Mouse (Mus musculus) cerebellum, postnatal 4 days (tissue): ENCODE data around the gene Celf2.
A peak's percentile ranks its signal among the peaks of the same experiment; 100 is the strongest.

ENCODE experiments used
- DNase-seq, 2 experiments: peaks; one replicate each; pipeline ENCODE4 v3.0.0; 2022; ENCODE audit warnings: low spot score in 2 of 2, mixed read lengths in 1 of 2

The Celf2 gene

GRCm38 (mm10) chr2:7207691-7208504 lies 301.5 kb downstream of the Celf2 start:
- no peak for DNase-seq

- no peak for DNase-seq
Measured at GRCm38 (mm10) chr2:7193413-7193812, 315.9 kb downstream of the Celf2 start.

GRCm38 (mm10) chr2:7179186-7179585 lies 330.2 kb downstream of the Celf2 start:
- no peak for DNase-seq

GRCm38 (mm10) chr2:7173271-7174064 lies 335.9 kb downstream of the Celf2 start:
- peak in 1 of 2 experiments; percentile 67 for DNase-seq

GRCm38 (mm10) chr2:7171087-7171696 lies 338.2 kb downstream of the Celf2 start:
- DNase-seq: no peak

- DNase-seq: no peak
Measured at GRCm38 (mm10) chr2:7165786-7166185, 343.6 kb downstream of the Celf2 start.

DNA sequence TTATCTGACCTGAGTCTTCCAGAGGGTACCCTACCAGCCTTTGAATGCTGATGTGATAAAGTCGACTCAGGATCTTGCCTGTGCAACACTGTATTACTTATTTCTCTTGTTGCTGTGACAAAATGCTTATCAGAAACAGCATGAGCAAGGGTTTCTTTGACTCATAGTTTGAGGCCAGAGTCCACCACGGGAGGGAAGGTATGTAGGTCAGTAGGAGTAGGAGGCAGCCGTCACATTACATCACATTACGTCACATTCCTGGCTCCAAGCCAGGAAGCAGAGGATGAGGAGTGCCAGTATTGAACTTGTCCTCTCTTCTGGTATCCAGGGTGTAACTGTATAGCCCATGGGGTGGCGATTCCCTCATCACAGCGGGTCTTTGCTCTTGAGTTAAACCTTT lies 349.3 kb downstream of the Celf2 start:
- no peak for DNase-seq

- DNase-seq: no peak
Measured at GRCm38 (mm10) chr2:7147303-7147702, 362.1 kb downstream of the Celf2 start.

DNA sequence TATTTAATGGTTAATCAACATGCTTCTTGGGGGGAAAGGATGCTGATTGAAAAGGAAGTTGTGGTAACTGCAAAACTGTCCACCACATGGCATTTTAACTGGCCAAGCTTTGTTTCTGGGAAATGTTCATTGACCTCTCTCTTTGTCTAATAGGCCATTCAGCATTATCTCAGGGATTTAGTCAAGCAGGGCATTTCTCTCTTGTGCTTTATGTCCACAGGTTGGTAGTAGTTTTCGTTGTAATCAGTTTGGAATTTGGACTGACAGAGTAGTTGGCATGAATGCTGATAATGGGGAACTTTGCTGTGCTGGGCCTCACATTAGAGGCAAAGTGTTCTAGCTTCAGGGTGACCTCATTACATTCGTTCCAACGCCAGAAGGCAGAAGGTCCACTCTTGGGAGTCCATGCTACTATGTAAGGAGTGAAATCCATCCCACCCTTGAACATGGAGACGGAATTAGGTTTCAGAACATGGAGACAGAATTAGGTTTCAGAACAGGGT lies 363.8 kb downstream of the Celf2 start:
- DNase-seq: no peak

DNA sequence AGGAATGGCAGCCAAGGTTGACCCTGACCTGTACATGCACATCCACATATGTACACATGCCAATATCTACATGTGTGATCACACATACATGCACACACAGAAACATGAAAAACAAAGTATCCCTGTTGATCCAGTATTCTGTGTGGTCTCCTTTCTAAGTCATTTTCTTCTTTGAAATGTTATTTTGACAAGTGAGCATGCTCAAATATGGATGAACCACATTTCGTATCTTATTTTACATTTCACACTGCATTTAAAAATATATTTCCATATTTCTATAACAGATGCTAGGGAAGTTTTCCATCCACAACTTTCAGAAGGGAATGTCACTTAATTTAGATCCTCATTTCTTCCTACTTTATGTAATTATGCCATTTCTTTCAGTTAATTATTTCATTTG lies 364.5 kb downstream of the Celf2 start:
- DNase-seq: no peak

DNA sequence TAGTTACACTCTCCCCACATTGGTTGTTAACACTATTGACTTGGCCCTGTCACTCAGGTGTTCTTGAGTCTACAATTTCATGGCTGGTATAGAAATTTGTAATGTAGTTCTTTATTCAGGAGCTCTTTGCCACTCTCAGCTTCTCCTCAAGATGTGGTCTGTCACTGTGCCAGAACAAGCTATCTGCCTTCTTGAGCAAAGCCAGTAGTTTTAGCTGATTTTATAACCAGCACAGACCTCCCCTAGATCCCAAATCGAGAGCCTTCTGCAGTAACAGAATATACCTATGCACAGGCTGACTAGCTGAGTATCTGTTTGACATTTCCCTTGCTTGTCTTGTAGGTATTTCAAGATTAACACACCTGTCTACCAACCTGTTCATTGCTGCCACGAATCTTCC lies 386.0 kb downstream of the Celf2 start:
- DNase-seq: no peak

DNA sequence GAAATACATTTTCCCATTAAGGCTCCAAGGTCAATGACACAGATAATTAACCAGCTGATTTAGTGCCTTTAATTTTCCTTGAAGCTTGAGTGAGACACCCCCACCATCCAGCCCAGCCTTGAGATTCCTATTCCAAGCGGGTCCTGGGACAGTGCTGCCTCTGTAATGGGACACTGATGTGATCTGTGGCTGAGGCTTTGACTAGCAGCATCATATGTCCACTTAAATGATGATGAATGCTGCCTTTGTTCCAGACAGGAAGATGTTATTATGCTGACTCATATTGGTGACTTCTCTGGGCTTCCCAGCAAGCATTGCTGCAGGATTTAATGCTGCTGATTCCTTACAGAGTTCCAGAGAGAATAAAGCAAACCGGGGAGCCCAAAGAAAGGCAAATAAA lies 393.6 kb downstream of the Celf2 start:
- no peak for DNase-seq

DNA sequence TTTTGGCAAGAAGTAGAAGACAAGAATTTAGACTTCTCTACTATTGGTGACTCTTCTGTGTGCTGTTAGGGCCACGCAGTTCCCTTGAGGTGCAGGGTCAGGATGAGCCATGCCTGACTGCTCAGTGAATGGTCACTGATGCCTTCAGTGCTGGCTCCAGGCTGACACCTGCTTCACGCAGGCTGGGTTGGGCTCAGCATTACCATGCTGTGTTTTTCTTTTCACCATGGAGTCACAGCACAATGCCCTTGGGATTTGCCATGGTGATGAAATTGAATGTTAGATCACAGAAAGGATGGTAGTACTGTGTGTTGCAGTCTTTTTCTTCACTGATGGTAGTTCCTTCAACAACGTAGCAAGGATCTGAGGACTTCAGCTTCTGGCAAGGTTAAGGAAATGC lies 394.2 kb downstream of the Celf2 start:
- DNase-seq: no peak

DNA sequence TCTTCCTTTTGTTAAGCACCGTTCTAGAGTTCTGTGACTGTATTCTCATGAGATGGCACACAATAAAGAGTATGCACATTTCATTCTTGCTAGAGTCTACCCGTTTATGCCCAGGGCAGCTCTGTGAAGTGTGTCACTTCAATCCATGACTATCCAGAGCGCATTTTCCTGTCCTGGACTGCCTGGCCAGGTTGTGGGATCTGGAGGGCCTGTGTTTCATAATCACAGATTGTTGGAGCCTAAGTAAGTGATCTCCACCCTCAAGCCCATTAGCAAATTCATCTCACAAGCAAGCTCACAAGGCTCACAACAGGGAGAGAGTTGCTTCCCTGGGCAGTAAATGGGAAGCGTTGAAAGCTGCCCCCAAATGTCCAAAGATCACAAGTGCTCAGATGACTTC lies 395.6 kb downstream of the Celf2 start:
- DNase-seq: no peak

DNA sequence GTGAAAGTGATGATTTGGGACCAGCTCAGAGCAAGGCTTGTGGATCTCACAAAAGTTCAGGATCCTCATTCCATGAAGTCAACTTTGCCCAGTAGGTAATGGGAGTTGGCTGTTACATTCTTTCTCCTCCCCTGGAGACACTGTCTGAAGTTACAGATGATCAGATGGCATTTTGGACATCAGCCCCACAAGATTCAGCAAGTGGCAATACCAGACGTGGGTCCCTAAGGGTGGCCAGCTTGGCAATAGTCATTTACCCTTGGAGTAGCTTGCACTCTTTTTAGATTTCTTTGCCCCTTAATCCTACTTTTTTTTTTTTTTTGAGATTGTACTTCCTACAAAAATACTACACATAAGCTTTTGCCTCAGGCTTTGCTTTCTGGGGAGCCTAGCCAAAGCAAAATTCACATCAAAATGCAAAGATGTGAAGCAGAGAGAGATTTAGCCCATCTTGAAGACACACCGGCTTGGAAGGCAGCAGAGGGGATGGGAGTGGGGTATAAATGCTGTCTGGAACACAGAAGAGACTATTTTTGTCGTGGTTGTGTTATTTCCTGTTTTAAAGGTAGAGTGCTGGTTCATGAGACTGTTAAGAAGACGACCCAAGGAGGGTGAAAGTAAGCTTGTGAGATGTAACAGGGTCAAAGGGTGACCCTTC lies 397.1 kb downstream of the Celf2 start:
- DNase-seq: no peak

DNA sequence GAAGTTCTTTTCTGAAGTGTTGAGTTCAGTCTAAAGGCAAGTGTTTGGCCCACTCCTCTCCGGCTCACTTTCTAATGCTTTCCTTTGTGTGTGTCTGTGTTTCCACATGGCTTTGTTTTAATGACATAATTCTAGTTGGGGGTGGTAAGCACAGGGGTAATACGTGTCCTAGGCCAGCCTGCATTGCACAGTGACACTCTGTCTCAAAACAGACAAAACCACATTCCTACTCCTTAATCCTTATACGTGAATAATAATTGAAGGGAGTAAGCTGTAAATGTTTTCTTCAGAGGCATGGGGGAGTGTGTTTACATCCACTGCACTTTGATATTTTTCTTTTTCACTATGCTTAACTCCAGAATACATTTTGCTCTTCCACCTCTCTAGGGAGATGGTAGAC lies 415.9 kb downstream of the Celf2 start:
- DNase-seq: no peak

GRCm38 (mm10) chr2:7092641-7093040 lies 416.7 kb downstream of the Celf2 start:
- no peak for DNase-seq

DNA sequence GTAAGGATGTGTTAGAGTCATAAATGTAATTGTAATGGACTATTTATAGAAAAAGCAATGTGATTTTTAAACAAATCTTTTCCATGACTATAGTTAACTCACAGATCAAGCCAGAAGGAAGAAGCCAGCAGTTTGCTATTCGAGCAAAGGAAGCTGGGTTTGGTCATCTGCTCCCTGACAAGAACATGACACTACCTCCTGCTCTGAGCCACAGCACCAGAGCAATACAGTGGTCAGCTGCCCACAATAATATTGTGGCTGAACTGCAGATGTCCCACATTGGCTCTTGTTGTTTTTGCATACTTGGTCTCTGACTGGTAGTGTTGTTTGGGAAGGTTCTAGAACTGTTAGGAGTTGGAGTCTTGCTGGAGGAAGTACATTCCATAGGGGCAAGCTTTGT lies 418.9 kb downstream of the Celf2 start:
- no peak for DNase-seq

DNA sequence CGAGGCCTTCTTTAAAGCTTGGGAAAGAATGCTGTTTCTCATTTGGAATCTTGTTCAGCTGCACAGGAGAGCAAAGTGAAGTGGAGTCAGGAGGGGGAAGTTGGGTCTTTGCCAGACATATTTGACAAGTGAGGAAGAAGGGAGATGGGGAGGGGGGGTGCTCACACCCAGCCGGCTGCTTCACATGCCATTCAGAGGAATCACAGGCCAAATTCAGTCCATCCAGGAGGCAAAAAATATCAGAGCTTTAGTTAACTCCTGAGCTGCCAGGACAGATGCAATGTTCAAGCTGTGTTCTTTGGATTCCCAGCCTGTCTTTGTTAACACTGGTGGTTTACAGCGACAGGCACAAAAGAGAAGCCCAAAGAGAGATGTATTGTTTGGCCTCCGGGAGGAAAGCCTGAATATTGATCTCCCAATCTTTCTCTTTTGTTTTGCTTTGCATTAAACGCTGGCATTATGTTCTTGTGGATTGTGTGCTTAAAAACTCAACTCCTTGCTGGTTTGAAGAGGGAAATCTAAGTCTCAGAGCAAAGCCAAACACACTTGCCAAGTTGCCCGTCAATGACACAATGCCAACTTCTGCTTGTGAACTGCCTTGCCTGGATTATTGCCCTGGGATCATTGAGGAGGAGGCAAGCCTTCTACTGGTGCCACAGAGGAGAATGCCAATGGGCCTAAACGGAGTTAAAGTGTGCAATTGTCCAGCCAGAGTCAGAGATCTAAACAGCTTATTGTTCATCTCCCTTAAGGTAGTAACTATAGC lies 420.1 kb downstream of the Celf2 start:
- peak in 1 of 2 experiments; percentile 66 for DNase-seq

GRCm38 (mm10) chr2:7088536-7088935 lies 420.8 kb downstream of the Celf2 start:
- DNase-seq: no peak

DNA sequence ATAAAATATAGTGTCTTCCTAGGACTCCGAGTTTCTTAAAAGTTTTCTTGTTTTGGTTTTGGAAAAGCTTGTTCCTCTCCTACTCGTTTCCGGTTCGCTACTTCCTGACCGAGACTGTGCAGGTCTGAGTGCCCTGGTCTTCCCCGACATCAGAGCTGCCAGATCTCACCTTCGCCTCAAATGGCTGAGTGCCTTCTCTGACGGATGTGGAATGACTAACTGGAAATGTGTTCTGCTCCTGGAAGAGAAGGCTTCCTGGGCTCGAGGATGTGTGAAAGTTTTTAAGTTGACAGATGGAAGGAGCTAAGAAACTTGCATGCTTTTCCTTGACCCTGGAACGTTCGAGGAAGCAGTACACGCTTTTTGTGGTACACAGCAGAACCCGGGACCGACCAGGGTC lies 421.9 kb downstream of the Celf2 start:
- DNase-seq: no peak
